Mouse (Mus musculus): ENCODE results near the gene Dcps. TPM values are rescaled to one million over a fixed set of nuclear protein-coding genes. Genes with fewer than 3 reads are reported as not detected.

Gene Dcps
- polyA plus RNA-seq, 1 experiment from 2014 or later = 23.7 TPM

- Histone ChIP-seq H3K27ac (ENCODE audit: low read depth) (peak overlapping the region; percentile 92), H3K36me3 (replicated peaks; ENCODE audit: insufficient read depth, low read length) (peaks cover 29% of the 10 kb centered on the region), H3K4me2 (ENCODE audit: low read depth, low read length) (peak overlapping the region; percentile 50), H3K9me3 (ENCODE audit: low read length) (no peaks in the 10 kb centered on the region), H3K4me1 (ENCODE audit: insufficient read depth) (peaks cover 44% of the 10 kb centered on the region), H3K9ac (replicated peaks) (no peak overlapping the region; the same call in 1 of the 2 replicates), H3K4me3 (ENCODE audit: low read depth, low read length) (no peak overlapping the region), H3K27me3 (ENCODE audit: insufficient read depth, low read length) (no peaks in the 10 kb centered on the region)
- WGBS (ENCODE audit: insufficient replicate concordance) = 67% methylated on average over 9 of the region's 9 CpGs
- DNase-seq (peak; percentile 32), ATAC-seq (no peak)
- TF ChIP-seq EP300 (IDR thresholded peaks at IDR 0.05; ENCODE audit: low read depth) = no peak
- TF ChIP-seq CTCF (IDR thresholded peaks at IDR 0.05; ENCODE audit: low read depth) = no peak
These were observed 46.9 kb downstream of the Dcps start for GRCm38 (mm10) chr9:35128995-35129418.

GRCm38 (mm10) chr9:35128564-35128963 lies 47.3 kb downstream of the Dcps start:
- Histone ChIP-seq H3K9me3 (ENCODE audit: low read length) (no peaks in the 10 kb centered on the region), H3K27ac (ENCODE audit: low read depth) (peak overlapping the region; percentile 92), H3K4me2 (ENCODE audit: low read depth, low read length) (peak overlapping the region; percentile 50), H3K9ac (replicated peaks) (no peak overlapping the region; the same call in 1 of the 2 replicates), H3K4me1 (ENCODE audit: insufficient read depth) (peaks cover 48% of the 10 kb centered on the region), H3K4me3 (ENCODE audit: low read depth, low read length) (no peak overlapping the region), H3K27me3 (ENCODE audit: insufficient read depth, low read length) (no peaks in the 10 kb centered on the region), H3K36me3 (replicated peaks; ENCODE audit: insufficient read depth, low read length) (peaks cover 29% of the 10 kb centered on the region)
- TF ChIP-seq CTCF (IDR thresholded peaks at IDR 0.05; ENCODE audit: low read depth) = no peak
- no peak for TF ChIP-seq EP300 (IDR thresholded peaks at IDR 0.05; ENCODE audit: low read depth)
- ATAC-seq = no peak
- WGBS (ENCODE audit: insufficient replicate concordance) = 75% methylated on average over 3 of the region's 3 CpGs
- DNase-seq = no peak

GRCm38 (mm10) chr9:35127561-35127960 lies 48.3 kb downstream of the Dcps start:
- Histone ChIP-seq H3K9ac (replicated peaks) (no peak overlapping the region), H3K4me2 (ENCODE audit: low read depth, low read length) (no peak overlapping the region), H3K27me3 (ENCODE audit: insufficient read depth, low read length) (no peaks in the 10 kb centered on the region), H3K4me1 (ENCODE audit: insufficient read depth) (peaks cover 58% of the 10 kb centered on the region), H3K27ac (ENCODE audit: low read depth) (peak overlapping the region; percentile 92), H3K9me3 (ENCODE audit: low read length) (no peaks in the 10 kb centered on the region), H3K4me3 (ENCODE audit: low read depth, low read length) (no peak overlapping the region), H3K36me3 (replicated peaks; ENCODE audit: insufficient read depth, low read length) (peaks cover 29% of the 10 kb centered on the region)
- peak; percentile 17 for DNase-seq
- 75% methylated on average over 5 of the region's 5 CpGs for WGBS (ENCODE audit: insufficient replicate concordance)
- ATAC-seq = peak; percentile 39; the same call in 1 of the 2 replicates
- TF ChIP-seq CTCF (IDR thresholded peaks at IDR 0.05; ENCODE audit: low read depth) (no peak), EP300 (IDR thresholded peaks at IDR 0.05; ENCODE audit: low read depth) (no peak)

GRCm38 (mm10) chr9:35127147-35127546 lies 48.7 kb downstream of the Dcps start:
- H3K9ac ChIP-seq (replicated peaks) = no peak overlapping the region
- H3K36me3 ChIP-seq (replicated peaks; ENCODE audit: insufficient read depth, low read length) = peaks cover 29% of the 10 kb centered on the region
- no peak overlapping the region for H3K4me3 ChIP-seq (ENCODE audit: low read depth, low read length)
- WGBS (ENCODE audit: insufficient replicate concordance) = 58% methylated on average over 6 of the region's 6 CpGs
- ATAC-seq (peak; percentile 48), DNase-seq (peak; percentile 58)
- H3K4me1 ChIP-seq (ENCODE audit: insufficient read depth) = peaks cover 63% of the 10 kb centered on the region
- H3K4me2 ChIP-seq (ENCODE audit: low read depth, low read length) = no peak overlapping the region
- TF ChIP-seq CTCF (IDR thresholded peaks at IDR 0.05; ENCODE audit: low read depth) = no peak
- peak; percentile 53; the same call in 1 of the 2 replicates for TF ChIP-seq EP300 (IDR thresholded peaks at IDR 0.05; ENCODE audit: low read depth)
- H3K27me3 ChIP-seq (ENCODE audit: insufficient read depth, low read length) = no peaks in the 10 kb centered on the region
- no peaks in the 10 kb centered on the region for H3K9me3 ChIP-seq (ENCODE audit: low read length)
- H3K27ac ChIP-seq (ENCODE audit: low read depth) = peak overlapping the region; percentile 92

GRCm38 (mm10) chr9:35124678-35124955 lies 51.2 kb downstream of the Dcps start:
- Histone ChIP-seq H3K27ac (ENCODE audit: low read depth) (peak overlapping the region; percentile 92), H3K36me3 (replicated peaks; ENCODE audit: insufficient read depth, low read length) (peaks cover 28% of the 10 kb centered on the region), H3K9me3 (ENCODE audit: low read length) (no peaks in the 10 kb centered on the region), H3K4me1 (ENCODE audit: insufficient read depth) (peaks cover 81% of the 10 kb centered on the region), H3K4me2 (ENCODE audit: low read depth, low read length) (no peak overlapping the region), H3K27me3 (ENCODE audit: insufficient read depth, low read length) (no peaks in the 10 kb centered on the region), H3K9ac (replicated peaks) (no peak overlapping the region), H3K4me3 (ENCODE audit: low read depth, low read length) (no peak overlapping the region)
- ATAC-seq (no peak), DNase-seq (peak; percentile 20)
- WGBS (ENCODE audit: insufficient replicate concordance) = 92% methylated on average over 8 of the region's 8 CpGs
- no peak for TF ChIP-seq EP300 (IDR thresholded peaks at IDR 0.05; ENCODE audit: low read depth)
- no peak for TF ChIP-seq CTCF (IDR thresholded peaks at IDR 0.05; ENCODE audit: low read depth)

GRCm38 (mm10) chr9:35123804-35124677 lies 51.8 kb downstream of the Dcps start:
- Histone ChIP-seq H3K36me3 (replicated peaks; ENCODE audit: insufficient read depth, low read length) (peaks cover 31% of the 10 kb centered on the region), H3K27me3 (ENCODE audit: insufficient read depth, low read length) (no peaks in the 10 kb centered on the region), H3K4me1 (ENCODE audit: insufficient read depth) (peaks cover 84% of the 10 kb centered on the region), H3K4me3 (ENCODE audit: low read depth, low read length) (no peak overlapping the region), H3K27ac (ENCODE audit: low read depth) (peak overlapping the region; percentile 92), H3K9ac (replicated peaks) (0 out of 2 replicates have a peak overlapping the region, but pooled peaks have one; percentile 18), H3K9me3 (ENCODE audit: low read length) (no peaks in the 10 kb centered on the region), H3K4me2 (ENCODE audit: low read depth, low read length) (peak overlapping the region; percentile 44)
- TF ChIP-seq CTCF (IDR thresholded peaks at IDR 0.05; ENCODE audit: low read depth) = no peak
- TF ChIP-seq EP300 (IDR thresholded peaks at IDR 0.05; ENCODE audit: low read depth) = peak; percentile 82
- peak; percentile 47 for DNase-seq
- WGBS (ENCODE audit: insufficient replicate concordance) = 24% methylated on average over 11 of the region's 11 CpGs
- ATAC-seq = peak; percentile 43
